Mouse (Mus musculus): ENCODE results near the gene Gm13090. TPM values are rescaled to one million over a fixed set of nuclear protein-coding genes. Genes with fewer than 3 reads are reported as not detected.
A peak's percentile ranks its signal among the peaks of the same experiment; 100 is the strongest.

Gene Gm13090
- not detected in 2 replicates for polyA plus RNA-seq (2012; rRNA removed)

DNA sequence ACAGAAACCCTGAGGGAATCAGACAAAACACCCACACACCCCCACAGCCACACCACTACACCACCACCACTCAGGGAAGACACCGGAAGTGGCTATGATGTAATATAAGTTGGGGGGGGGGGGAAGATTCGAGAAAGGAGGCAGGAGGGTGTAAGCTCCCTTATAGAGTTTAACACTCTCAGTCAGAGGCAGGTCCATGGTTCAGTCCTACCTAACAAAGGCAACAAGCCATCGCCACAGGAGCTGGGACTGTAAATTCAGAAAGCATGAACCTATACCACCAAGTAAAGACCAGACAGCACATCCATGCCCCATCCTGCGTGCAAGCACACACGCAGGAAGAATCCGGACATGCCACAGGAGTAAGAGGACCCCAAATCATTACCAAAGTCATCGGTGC, at the start of gene Gm13090:
Gene Gm13090 (plus strand): TSS at position 301 of the 400 bp plus-strand sequence.
- DNase-seq = no peak
- no peak within 1 kb of the TSS for H3K4me3 ChIP-seq (ENCODE audit: control insufficient read depth, insufficient read depth, low read length)
- H3K27me3 ChIP-seq (ENCODE audit: control insufficient read depth, insufficient read depth, low read length) = no peaks in the 10 kb centered on the region
- WGBS = 83% methylated on average over 7 of the region's 7 CpGs
- H3K4me1 ChIP-seq (replicated peaks; ENCODE audit: control insufficient read depth, insufficient read depth, low read length) = no peaks in the 10 kb centered on the region
- no peaks in the 10 kb centered on the region for H3K36me3 ChIP-seq (ENCODE audit: control insufficient read depth, insufficient read depth, low read length)
- no peak within 1 kb of the TSS for H3K27ac ChIP-seq (ENCODE audit: control insufficient read depth, insufficient read depth, low read length)
- TF ChIP-seq CTCF (IDR thresholded peaks at IDR 0.05; ENCODE audit: borderline replicate concordance, control insufficient read depth, extremely low read depth, insufficient read depth, low read length, poor library complexity) (no peak), POLR2A (IDR thresholded peaks at IDR 0.05; ENCODE audit: control insufficient read depth, extremely low read depth, insufficient read depth, low read length, poor library complexity) (no peak)

DNA sequence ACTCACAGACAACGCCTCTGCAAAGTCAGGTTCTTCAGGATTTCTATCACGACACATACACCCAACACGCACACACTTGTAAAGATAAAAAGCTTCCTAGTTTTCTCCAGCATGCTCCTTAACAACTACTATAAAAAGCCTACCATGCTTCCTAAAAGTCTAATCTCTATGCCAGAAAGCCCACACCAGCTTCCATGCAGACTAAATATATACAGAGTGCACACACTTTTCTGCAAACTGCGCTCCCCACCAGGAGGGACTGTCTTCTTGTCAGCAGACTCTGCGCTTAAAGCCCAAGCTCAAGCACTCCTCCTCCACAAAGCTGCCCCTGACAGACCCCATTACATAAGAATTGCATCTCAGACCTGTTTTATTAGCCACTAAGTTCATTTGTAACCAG, 47.9 kb upstream of the Gm13090 start:
- Histone ChIP-seq H3K27me3 (ENCODE audit: control insufficient read depth, insufficient read depth, low read length) (peaks cover 6% of the 10 kb centered on the region; the same call in 1 of the 2 replicates), H3K4me1 (replicated peaks; ENCODE audit: control insufficient read depth, insufficient read depth, low read length) (peaks cover 7% of the 10 kb centered on the region), H3K27ac (ENCODE audit: control insufficient read depth, insufficient read depth, low read length) (no peak overlapping the region), H3K4me3 (ENCODE audit: control insufficient read depth, insufficient read depth, low read length) (no peak overlapping the region), H3K36me3 (ENCODE audit: control insufficient read depth, insufficient read depth, low read length) (no peaks in the 10 kb centered on the region)
- no peak for TF ChIP-seq POLR2A (IDR thresholded peaks at IDR 0.05; ENCODE audit: control insufficient read depth, extremely low read depth, insufficient read depth, low read length, poor library complexity)
- TF ChIP-seq CTCF (IDR thresholded peaks at IDR 0.05; ENCODE audit: borderline replicate concordance, control insufficient read depth, extremely low read depth, insufficient read depth, low read length, poor library complexity) = no peak
- 99% methylated on average over 5 of the region's 5 CpGs for WGBS
- DNase-seq = no peak

DNA sequence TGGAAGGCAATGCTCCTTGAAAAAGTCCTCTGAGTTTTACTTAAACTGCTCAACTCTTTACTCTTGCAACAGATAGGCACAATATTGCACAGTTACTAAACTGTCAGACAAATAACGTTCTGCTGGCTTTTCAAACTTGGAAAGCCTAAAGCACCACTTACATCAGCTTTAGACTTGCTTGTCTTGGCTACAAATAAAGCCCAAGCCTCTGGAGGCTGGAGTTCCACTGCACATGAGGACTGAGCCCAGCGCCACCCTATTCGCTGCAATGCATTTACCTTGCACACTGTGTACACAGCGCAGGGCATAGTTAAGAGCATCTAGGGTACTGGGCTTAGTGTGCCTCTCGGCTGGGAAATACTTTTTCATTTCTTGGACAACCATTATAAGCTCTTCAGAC, 46.1 kb upstream of the Gm13090 start:
- no peak overlapping the region for H3K4me3 ChIP-seq (ENCODE audit: control insufficient read depth, insufficient read depth, low read length)
- DNase-seq = no peak
- no peak overlapping the region for H3K27ac ChIP-seq (ENCODE audit: control insufficient read depth, insufficient read depth, low read length)

DNA sequence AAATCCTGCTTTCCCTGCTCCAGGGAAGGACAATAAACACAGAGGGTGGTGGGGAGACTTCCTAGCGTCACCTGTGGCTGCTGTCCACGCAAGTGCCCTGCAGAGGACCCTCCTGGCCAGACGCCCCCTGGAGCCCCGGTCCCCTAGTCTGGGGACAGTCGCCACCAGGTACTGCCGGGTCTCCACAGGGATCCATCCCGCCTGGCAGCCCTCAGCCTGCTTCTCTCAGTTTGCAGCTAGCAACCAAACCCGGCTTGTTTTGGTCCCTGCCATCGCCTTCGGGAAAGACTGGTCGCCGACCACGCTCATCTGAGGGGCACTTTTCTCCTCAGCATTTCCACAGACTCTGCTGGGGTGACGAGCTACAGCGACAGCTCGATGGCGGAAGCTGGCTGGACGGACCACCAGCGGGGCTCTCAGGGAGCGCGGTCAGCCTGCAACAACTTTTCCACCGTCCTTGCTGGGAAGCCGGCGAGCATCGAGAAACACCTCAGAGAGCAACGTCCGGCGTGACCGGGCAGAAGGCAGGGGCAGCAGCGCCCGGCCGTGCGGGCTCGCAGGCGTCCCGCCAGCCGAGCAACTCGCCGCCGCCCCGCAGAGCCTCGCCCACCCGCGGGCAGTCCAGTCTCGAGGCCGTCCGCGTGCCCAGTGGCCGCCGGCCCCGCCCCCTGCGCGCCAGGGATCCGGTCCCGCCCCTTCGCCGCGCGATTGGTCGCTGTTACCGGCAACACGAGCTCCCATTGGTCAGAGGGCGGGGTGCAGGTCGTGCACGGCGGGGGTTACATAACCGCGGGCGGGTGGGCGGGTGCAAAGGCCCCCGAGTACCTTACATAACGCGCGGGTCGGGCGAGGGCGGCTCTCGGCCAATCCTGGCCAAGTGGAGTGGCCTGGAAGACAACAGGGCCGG, 45.1 kb upstream of the Gm13090 start, which contains the start of gene Per3:
Gene Per3 (minus strand): TSS at position 629 of the 907 bp plus-strand sequence.
- WGBS = 1% methylated on average over 72 of the region's 79 CpGs
- Histone ChIP-seq H3K27ac (ENCODE audit: control insufficient read depth, insufficient read depth, low read length) (no peak within 1 kb of the TSS), H3K27me3 (ENCODE audit: control insufficient read depth, insufficient read depth, low read length) (peaks cover 6% of the 10 kb centered on the region; the same call in 1 of the 2 replicates), H3K4me3 (ENCODE audit: control insufficient read depth, insufficient read depth, low read length) (peak within 1 kb of the TSS; percentile 54), H3K36me3 (ENCODE audit: control insufficient read depth, insufficient read depth, low read length) (peaks cover 4% of the 10 kb centered on the region; the same call in 1 of the 2 replicates), H3K4me1 (replicated peaks; ENCODE audit: control insufficient read depth, insufficient read depth, low read length) (peaks cover 7% of the 10 kb centered on the region)
- no peak for TF ChIP-seq CTCF (IDR thresholded peaks at IDR 0.05; ENCODE audit: borderline replicate concordance, control insufficient read depth, extremely low read depth, insufficient read depth, low read length, poor library complexity)
- TF ChIP-seq POLR2A (IDR thresholded peaks at IDR 0.05; ENCODE audit: control insufficient read depth, extremely low read depth, insufficient read depth, low read length, poor library complexity) = 0 out of 2 replicates have a peak, but pooled peaks have one; percentile 12
- peak; percentile 93 for DNase-seq

More for the DNA sequence above, 46.1 kb upstream of the Gm13090 start:
- WGBS = 73% methylated on average over 5 of the region's 5 CpGs
- Histone ChIP-seq H3K4me1 (replicated peaks; ENCODE audit: control insufficient read depth, insufficient read depth, low read length) (peaks cover 7% of the 10 kb centered on the region), H3K36me3 (ENCODE audit: control insufficient read depth, insufficient read depth, low read length) (no peaks in the 10 kb centered on the region), H3K27me3 (ENCODE audit: control insufficient read depth, insufficient read depth, low read length) (peaks cover 6% of the 10 kb centered on the region; the same call in 1 of the 2 replicates)
- TF ChIP-seq POLR2A (IDR thresholded peaks at IDR 0.05; ENCODE audit: control insufficient read depth, extremely low read depth, insufficient read depth, low read length, poor library complexity) (no peak), CTCF (IDR thresholded peaks at IDR 0.05; ENCODE audit: borderline replicate concordance, control insufficient read depth, extremely low read depth, insufficient read depth, low read length, poor library complexity) (no peak)

DNA sequence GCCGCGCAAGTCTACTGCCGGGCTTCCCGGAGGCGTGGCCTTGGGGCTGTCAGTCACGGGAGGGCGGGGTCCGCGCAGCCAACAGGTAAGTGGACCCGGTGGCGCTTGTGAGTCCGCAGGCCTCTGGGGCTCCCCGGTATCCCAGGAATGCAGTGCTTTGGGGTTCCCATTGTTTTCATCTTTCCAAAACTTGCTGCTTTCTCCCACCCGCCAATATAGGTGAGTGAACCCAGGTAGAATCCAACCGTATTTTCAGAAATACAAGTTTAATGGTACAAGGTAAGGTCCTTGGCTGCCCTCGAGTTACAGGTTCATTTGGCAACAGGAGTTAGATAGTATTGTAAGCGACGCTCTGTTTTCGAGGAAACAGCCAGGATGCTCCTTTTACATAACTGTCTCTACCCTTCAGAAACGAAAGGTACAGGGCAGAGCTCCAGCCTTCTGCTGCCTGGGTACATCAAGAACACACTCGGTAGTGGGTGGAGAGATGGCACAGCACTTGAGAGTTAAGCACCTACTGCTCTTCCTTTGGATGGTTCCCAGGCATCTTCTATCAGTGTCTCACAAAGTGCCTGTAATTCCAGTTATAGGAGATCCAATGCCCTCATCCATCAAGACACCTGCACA, 44.3 kb upstream of the Gm13090 start:
- no peak for DNase-seq
- Histone ChIP-seq H3K36me3 (ENCODE audit: control insufficient read depth, insufficient read depth, low read length) (peaks cover 4% of the 10 kb centered on the region; the same call in 1 of the 2 replicates), H3K27me3 (ENCODE audit: control insufficient read depth, insufficient read depth, low read length) (peaks cover 6% of the 10 kb centered on the region; the same call in 1 of the 2 replicates), H3K27ac (ENCODE audit: control insufficient read depth, insufficient read depth, low read length) (no peak overlapping the region), H3K4me3 (ENCODE audit: control insufficient read depth, insufficient read depth, low read length) (peak overlapping the region; percentile 54), H3K4me1 (replicated peaks; ENCODE audit: control insufficient read depth, insufficient read depth, low read length) (peaks cover 7% of the 10 kb centered on the region)
- WGBS = 6% methylated on average over 21 of the region's 21 CpGs
- TF ChIP-seq POLR2A (IDR thresholded peaks at IDR 0.05; ENCODE audit: control insufficient read depth, extremely low read depth, insufficient read depth, low read length, poor library complexity) = 0 out of 2 replicates have a peak, but pooled peaks have one; percentile 5
- no peak for TF ChIP-seq CTCF (IDR thresholded peaks at IDR 0.05; ENCODE audit: borderline replicate concordance, control insufficient read depth, extremely low read depth, insufficient read depth, low read length, poor library complexity)

DNA sequence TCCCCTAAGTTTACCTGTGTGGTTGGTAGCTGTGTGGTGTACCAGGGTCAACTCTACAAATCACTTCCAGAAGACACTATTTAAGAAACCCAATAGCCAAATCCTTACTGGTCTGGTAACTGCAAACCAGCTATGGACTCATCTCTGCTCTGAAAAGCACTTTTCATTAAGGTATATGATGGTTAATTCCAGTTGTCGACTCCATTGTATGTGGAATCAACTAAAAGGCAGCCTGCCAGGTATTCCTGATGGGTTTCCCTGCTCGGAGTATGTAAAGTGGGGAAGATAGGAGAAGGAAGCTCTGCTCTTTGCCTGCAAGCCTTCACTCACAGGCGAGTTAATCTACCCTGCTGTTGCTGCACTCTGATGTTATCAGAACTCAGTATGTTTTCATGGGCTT, 42.8 kb upstream of the Gm13090 start:
- H3K4me3 ChIP-seq (ENCODE audit: control insufficient read depth, insufficient read depth, low read length) = no peak overlapping the region
- 93% methylated on average over 3 of the region's 3 CpGs for WGBS
- no peak for TF ChIP-seq CTCF (IDR thresholded peaks at IDR 0.05; ENCODE audit: borderline replicate concordance, control insufficient read depth, extremely low read depth, insufficient read depth, low read length, poor library complexity)
- no peak for TF ChIP-seq POLR2A (IDR thresholded peaks at IDR 0.05; ENCODE audit: control insufficient read depth, extremely low read depth, insufficient read depth, low read length, poor library complexity)
- peaks cover 6% of the 10 kb centered on the region; the same call in 1 of the 2 replicates for H3K27me3 ChIP-seq (ENCODE audit: control insufficient read depth, insufficient read depth, low read length)
- no peak for DNase-seq
- H3K36me3 ChIP-seq (ENCODE audit: control insufficient read depth, insufficient read depth, low read length) = peaks cover 10% of the 10 kb centered on the region
- H3K27ac ChIP-seq (ENCODE audit: control insufficient read depth, insufficient read depth, low read length) = no peak overlapping the region
- H3K4me1 ChIP-seq (replicated peaks; ENCODE audit: control insufficient read depth, insufficient read depth, low read length) = peaks cover 7% of the 10 kb centered on the region

Measured in thymus, adult 2 months (tissue).